Mouse (Mus musculus): ENCODE data around the gene Rhbg.

Rhbg gene

GRCm38 (mm10) chr3:88206500-88206899 is 48.0 kb downstream of the Rhbg start:
- DNase-seq = no peak

DNA sequence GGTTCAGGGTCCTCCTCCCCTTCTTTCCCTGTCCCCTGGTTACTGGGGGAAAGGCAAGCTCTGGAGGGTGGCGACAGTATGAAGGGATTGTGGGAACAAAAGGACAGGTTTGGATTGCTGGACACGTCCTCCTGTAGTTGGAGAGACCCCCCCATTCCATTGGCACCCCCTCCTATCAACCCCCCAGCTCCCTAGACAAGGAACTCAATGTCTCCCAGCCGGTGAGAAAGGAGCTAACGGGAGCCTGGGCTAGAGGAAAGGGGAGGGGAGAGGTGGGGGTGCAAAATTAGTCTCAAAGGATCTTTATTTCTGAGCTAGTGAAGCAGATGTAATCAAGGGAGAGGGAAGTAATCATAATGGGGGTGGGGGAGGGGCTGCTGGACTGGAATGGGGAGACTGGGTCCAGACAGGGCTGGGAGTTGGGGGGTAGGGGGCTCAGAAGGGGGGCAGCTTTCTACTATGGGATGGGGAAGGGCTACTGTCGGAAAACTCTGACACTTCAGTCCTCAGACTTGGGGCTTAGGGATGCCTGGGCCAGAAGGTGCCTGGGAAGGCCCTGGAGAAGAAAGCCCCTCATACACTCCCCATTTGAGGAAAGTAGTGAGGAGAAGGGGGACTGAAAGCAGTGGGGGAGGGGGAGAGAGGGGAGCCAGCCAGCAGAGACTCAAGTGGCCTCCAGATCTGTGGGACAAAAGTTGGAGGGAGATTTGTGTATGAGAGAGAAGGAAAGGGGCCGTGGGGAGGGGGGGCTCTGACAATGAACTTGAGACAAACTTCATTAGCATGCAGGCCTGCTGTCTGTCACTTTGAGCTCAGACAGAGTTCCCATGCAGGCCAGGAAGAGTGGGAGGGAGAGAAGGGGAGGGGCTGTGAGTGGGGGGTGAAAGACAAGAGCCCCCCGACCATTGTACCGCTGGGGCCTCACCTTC is 48.7 kb downstream of the Rhbg start:
- no peak for DNase-seq

DNA sequence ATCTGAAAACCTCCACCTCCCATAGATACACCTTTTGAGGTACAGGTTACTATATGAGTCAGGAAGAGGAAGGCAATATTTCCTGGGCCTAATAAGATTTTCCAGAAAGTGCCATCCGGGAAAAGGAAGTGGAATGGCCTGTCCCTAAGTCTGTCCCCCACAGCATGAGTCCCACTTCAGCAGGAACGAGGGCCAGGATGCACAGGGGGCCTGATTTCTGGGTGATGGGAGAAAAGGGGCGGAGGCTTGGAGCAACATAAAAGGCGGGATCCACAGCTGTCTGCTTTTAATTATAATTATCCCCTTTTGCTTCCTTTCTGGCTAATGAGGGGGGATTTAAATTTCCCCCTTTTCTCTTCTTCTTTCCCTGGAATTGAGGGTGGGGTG is 49.3 kb downstream of the Rhbg start:
- DNase-seq = no peak

DNA sequence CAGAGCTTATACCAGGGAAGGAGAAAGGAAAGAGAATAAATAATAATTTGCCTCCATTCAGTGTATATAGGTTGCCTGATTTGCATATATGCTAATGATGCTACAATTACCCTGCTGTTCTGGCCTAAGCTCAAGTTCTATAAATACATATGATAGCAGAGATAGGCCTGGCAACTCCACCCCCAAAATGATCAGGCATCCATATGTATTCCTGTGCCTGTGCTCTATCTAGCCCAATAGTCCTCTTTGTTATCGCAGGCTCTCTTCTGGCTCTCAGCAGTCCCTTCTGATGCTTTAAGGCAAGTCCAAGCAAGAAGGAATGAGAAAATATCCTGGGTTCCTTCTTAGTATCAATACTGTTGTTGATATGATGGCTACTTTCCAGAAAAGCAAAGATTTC is 49.8 kb downstream of the Rhbg start:
- no peak for DNase-seq

GRCm38 (mm10) chr3:88203999-88204700 is 50.4 kb downstream of the Rhbg start:
- no peak for DNase-seq

GRCm38 (mm10) chr3:88203456-88203855 is 51.1 kb downstream of the Rhbg start:
- DNase-seq = no peak

- no peak for DNase-seq
These were observed 51.5 kb downstream of the Rhbg start for GRCm38 (mm10) chr3:88202986-88203385.

GRCm38 (mm10) chr3:88201640-88202039 is 52.9 kb downstream of the Rhbg start:
- DNase-seq = no peak

GRCm38 (mm10) chr3:88200972-88201330 is 53.6 kb downstream of the Rhbg start:
- DNase-seq = no peak

- no peak for DNase-seq
These were observed 54.1 kb downstream of the Rhbg start for GRCm38 (mm10) chr3:88200161-88200971.

DNA sequence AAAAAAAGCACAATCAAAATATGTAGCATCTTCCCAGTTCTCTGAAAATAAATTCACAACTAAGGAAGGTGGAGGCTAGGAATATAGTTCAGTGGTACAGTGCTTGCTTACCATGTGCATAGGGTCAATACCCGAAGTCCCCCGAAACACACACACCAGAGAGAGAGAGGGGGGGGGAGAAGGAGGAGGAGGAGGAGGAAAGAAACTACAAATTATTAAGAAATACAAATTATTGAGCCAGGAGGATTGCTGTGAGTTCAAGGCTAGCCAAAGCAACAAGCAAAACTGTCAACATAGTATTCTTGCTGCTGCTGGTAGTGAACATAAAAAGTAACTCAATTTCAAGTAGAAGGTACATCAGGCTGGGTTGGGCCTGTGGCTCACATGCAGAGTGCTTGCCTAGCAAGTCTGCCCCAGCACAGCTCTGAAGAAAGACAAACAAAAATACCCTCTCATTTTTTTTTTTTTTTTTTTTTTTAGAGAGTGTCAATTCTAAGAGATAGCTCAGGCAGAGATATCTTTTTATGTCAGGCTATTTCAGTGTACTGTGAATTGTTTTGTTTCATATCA is 54.9 kb downstream of the Rhbg start:
- no peak for DNase-seq

GRCm38 (mm10) chr3:88198505-88199020 is 55.9 kb downstream of the Rhbg start:
- DNase-seq = no peak

- no peak for DNase-seq
These were observed 56.6 kb downstream of the Rhbg start for GRCm38 (mm10) chr3:88197741-88198504.
